ENCODE assay signal across 8 mouse cellular contexts in the genomic region with DNA sequence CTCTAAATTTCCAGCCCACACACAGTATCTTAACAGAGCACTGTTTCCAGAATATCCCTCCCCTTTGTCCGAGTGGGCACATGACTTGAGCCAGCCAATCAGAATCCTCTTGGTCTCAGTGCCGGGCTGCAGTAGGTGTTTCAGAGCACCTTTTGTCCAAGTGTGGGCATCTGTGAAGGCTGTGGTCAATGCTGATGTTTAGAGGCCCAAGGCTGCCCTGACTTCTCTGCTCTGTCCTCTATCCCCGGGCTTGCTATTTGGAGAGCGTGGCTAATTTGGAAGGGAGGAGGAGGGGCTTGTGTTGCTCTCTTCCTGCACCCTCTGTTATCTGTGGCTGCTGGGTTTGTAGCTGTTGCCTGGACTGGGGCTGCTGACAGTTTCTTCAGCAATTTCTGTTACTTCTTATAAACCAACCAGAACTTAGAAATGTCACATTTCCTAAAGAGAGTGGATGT. TPM values are rescaled to one million over a fixed set of nuclear protein-coding genes. Genes with fewer than 3 reads are reported as not detected.
A peak's percentile ranks its signal among the peaks of the same experiment; 100 is the strongest.
DNase-seq lines count a peak whose midpoint lies in the region; ATAC-seq lines count a peak whose summit lies in the region.

No protein-coding gene starts in this region.

- peak overlapping the region; percentile 56 for H3K4me3 ChIP-seq in heart, embryonic 16.5 days (ENCODE audit: low read length)

- H3K36me3 ChIP-seq in heart, embryonic 16.5 days (ENCODE audit: control insufficient read depth, insufficient read depth) = no peaks in the 10 kb centered on the region

- H3K4me2 ChIP-seq in heart, embryonic 16.5 days (ENCODE audit: low read depth, low read length) = peak overlapping the region; percentile 79

- H3K4me1 ChIP-seq in heart, embryonic 16.5 days (ENCODE audit: control insufficient read depth, insufficient read depth, low read length) = peaks cover 48% of the 10 kb centered on the region

- 1% methylated on average over 4 of the region's 4 CpGs for WGBS in heart, embryonic 16.5 days

- H3K9me3 ChIP-seq in heart, embryonic 16.5 days (replicated peaks; ENCODE audit: control insufficient read depth, low read length) = no peaks in the 10 kb centered on the region

- peak overlapping the region; percentile 72 for H3K9ac ChIP-seq in heart, embryonic 16.5 days (ENCODE audit: low read length)

- no peaks in the 10 kb centered on the region; the same call in 1 of the 2 replicates for H3K27me3 ChIP-seq in heart, embryonic 16.5 days (ENCODE audit: control insufficient read depth, insufficient read depth, low read length)

- peak; percentile 71 for DNase-seq in adrenal gland, adult 2 months
- no peak for DNase-seq in adrenal gland, adult 8-10 months
- peak; percentile 66 for DNase-seq in NIH3T3 (ENCODE audit: low read depth)
- peak; percentile 55 for DNase-seq in embryo, embryonic 9.5 days (ENCODE audit: extremely low spot score)
- peak; percentile 34 to 38 for DNase-seq in layer of hippocampus, adult 8-10 months (ENCODE audit: low spot score in 2 of 2)
- DNase-seq in spleen, postnatal 4 days (ENCODE audit: low spot score in 2 of 2) = peak; percentile 66 to 79

- H3K27ac ChIP-seq in heart, embryonic 16.5 days (ENCODE audit: low read length) = peak overlapping the region; percentile 78

- ATAC-seq in heart, embryonic 16.5 days (replicated peaks; ENCODE audit: extremely low read depth, insufficient read depth, low FRiP score) = peak; percentile 52
- ATAC-seq in megakaryocyte, adult 5-6 weeks (ENCODE audit: poor library complexity, severe bottlenecking) = peak; percentile 68

RNA-seq across cellular contexts. Expression of a gene that starts 3.1 kb away (rescaled TPM):
- total RNA-seq in adrenal gland, adult 2 months (2021) = 10 to 100 TPM; 12.0 to 22.5 TPM
- 35.3 and 38.7 TPM in 2 replicates for polyA plus RNA-seq in adrenal gland, adult 2 months (2012; rRNA removed)
- 10 to 100 TPM; 27.0 to 35.6 (median 28.7) TPM for total RNA-seq in adrenal gland, adult 8-10 months (2022)
- 9.8 and 11.1 TPM in 2 replicates for polyA plus RNA-seq in heart, embryonic 16.5 days (2015; fragmentation: Nextera tagmentation; extraction: Ambion mirVana)
- total RNA-seq in layer of hippocampus, adult 8-10 months (2022) = 10 to 100 TPM; 50.7 to 58.1 (median 54.1) TPM
- total RNA-seq in megakaryocyte, adult 5-6 weeks (2015) = not detected in 2 replicates
- total RNA-seq in megakaryocyte, adult 5-6 weeks (2017) = not detected in 2 replicates

RNA-seq across cellular contexts. Expression of a gene that starts 43.7 kb away (rescaled TPM):
- under 1 TPM; 0.14 to 0.35 TPM for total RNA-seq in adrenal gland, adult 2 months (2021)
- 0.26 and 0.29 TPM in 2 replicates for polyA plus RNA-seq in adrenal gland, adult 2 months (2012; rRNA removed)
- under 1 TPM; 0.11 to 0.84 (median 0.36) TPM for total RNA-seq in adrenal gland, adult 8-10 months (2022)
- polyA plus RNA-seq in heart, embryonic 16.5 days (2015; fragmentation: Nextera tagmentation; extraction: Ambion mirVana) = 2.8 and 3.1 TPM in 2 replicates
- 10 to 100 TPM; 11.8 to 16.0 (median 12.9) TPM for total RNA-seq in layer of hippocampus, adult 8-10 months (2022)
- total RNA-seq in megakaryocyte, adult 5-6 weeks (2015) = 0.07 and 0.11 TPM in 2 replicates
- 0.07 and 0.12 TPM in 2 replicates for total RNA-seq in megakaryocyte, adult 5-6 weeks (2017)

Comparison
In these comparisons a context has a peak if more than half of its experiments do, and no peak if none do; other contexts are left out.
1. RNA of a gene that starts 3.1 kb away (total RNA-seq): 50.7 to 58.1 TPM in layer of hippocampus, adult 8-10 months, 27.0 to 35.6 TPM in adrenal gland, adult 8-10 months and 12.0 to 22.5 TPM in adrenal gland, adult 2 months; not detected in megakaryocyte, adult 5-6 weeks; every median in the first group is over 10 times any median in the second.
2. RNA of a gene that starts 43.7 kb away (total RNA-seq): 11.8 to 16.0 TPM in layer of hippocampus, adult 8-10 months; 0.11 to 0.84 TPM in adrenal gland, adult 8-10 months, 0.14 to 0.35 TPM in adrenal gland, adult 2 months and 0.07 to 0.12 TPM in megakaryocyte, adult 5-6 weeks; every median in the first group is over 4 times any median in the second.